Mouse (Mus musculus) megakaryocyte-erythroid progenitor cell, adult 5-6 weeks (primary cell): ENCODE data around the gene Fam240a. TPM values are rescaled to one million over a fixed set of nuclear protein-coding genes. Genes with fewer than 3 reads are reported as not detected.

Experiments used
- ATAC-seq: replicated peaks from 2 replicates; pipeline ENCODE4 v1.8.0; 2016; ENCODE audit warnings: mild to moderate bottlenecking, inconsistent platforms; ENCODE audit not compliant: severe bottlenecking, poor library complexity, low FRiP score, low TSS enrichment
- total RNA-seq, 2 experiments: library from RNA; stranded (forward) in 1 of 2; stranded (reverse) in 1 of 2; fragments of 200-1000, 215-1000 nt in 1 of 2; fragments of >200 nt in 1 of 2; fragmentation: Nextera tagmentation in 1 of 2; gene quantifications; 2 replicates each; pipeline ENCODE4 v1.2.3; 2014 to 2017

Fam240a gene
- total RNA-seq, 2 experiments from 2014 or later: not detected

- no peak for ATAC-seq
Observed at GRCm38 (mm10) chr9:110873681-110874659, 42.7 kb downstream of the Fam240a start.

GRCm38 (mm10) chr9:110871030-110871429 lies 45.6 kb downstream of the Fam240a start:
- ATAC-seq: peak; percentile 46

Other genes starting within 250 kb of the Fam240a start
- gene Myl3, start 175.0 kb downstream of the Fam240a start, total RNA-seq (2014; fragmentation: Nextera tagmentation): not detected in 2 replicates
- gene Myl3, start 175.0 kb downstream of the Fam240a start, total RNA-seq (2017): not detected in 2 replicates
- not detected in 2 replicates for gene Pth1r, start 169.7 kb downstream of the Fam240a start, total RNA-seq (2014; fragmentation: Nextera tagmentation)
- not detected in 2 replicates for gene Pth1r, start 169.7 kb downstream of the Fam240a start, total RNA-seq (2017)
- gene Prss42, start 118.7 kb downstream of the Fam240a start, total RNA-seq (2014; fragmentation: Nextera tagmentation): not detected in 2 replicates
- not detected in 2 replicates for gene Prss42, start 118.7 kb downstream of the Fam240a start, total RNA-seq (2017)
- not detected in 2 replicates for gene Prss44, start 102.9 kb downstream of the Fam240a start, total RNA-seq (2014; fragmentation: Nextera tagmentation)
- not detected in 2 replicates for gene Prss44, start 102.9 kb downstream of the Fam240a start, total RNA-seq (2017)
- gene Prss43, start 90.2 kb downstream of the Fam240a start, total RNA-seq (2014; fragmentation: Nextera tagmentation): not detected in 2 replicates
- gene Prss43, start 90.2 kb downstream of the Fam240a start, total RNA-seq (2017): not detected in 2 replicates
- gene Prss45, start 82.3 kb downstream of the Fam240a start, total RNA-seq (2014; fragmentation: Nextera tagmentation): not detected in 2 replicates
- not detected in 2 replicates for gene Prss45, start 82.3 kb downstream of the Fam240a start, total RNA-seq (2017)
- not detected in 2 replicates for gene Prss46, start 72.4 kb downstream of the Fam240a start, total RNA-seq (2014; fragmentation: Nextera tagmentation)
- not detected in 2 replicates for gene Prss46, start 72.4 kb downstream of the Fam240a start, total RNA-seq (2017)
- 37.4 and 42.3 TPM in 2 replicates for gene Prss50, start 58.9 kb downstream of the Fam240a start, total RNA-seq (2014; fragmentation: Nextera tagmentation)
- gene Prss50, start 58.9 kb downstream of the Fam240a start, total RNA-seq (2017): 16.5 and 28.2 TPM in 2 replicates
- gene Als2cl, start 37.0 kb downstream of the Fam240a start, total RNA-seq (2014; fragmentation: Nextera tagmentation): 3.7 TPM in 1 of 2 replicates, not detected in the other
- 0.66 and 1.0 TPM in 2 replicates for gene Als2cl, start 37.0 kb downstream of the Fam240a start, total RNA-seq (2017)
- gene Tmie, start 36.7 kb downstream of the Fam240a start, total RNA-seq (2014; fragmentation: Nextera tagmentation): 0.94 TPM in 1 of 2 replicates, not detected in the other
- gene Tmie, start 36.7 kb downstream of the Fam240a start, total RNA-seq (2017): 0.88 TPM in 1 of 2 replicates, not detected in the other
- gene Tdgf1, start 29.3 kb upstream of the Fam240a start, total RNA-seq (2014; fragmentation: Nextera tagmentation): not detected in 2 replicates
- gene Tdgf1, start 29.3 kb upstream of the Fam240a start, total RNA-seq (2017): not detected in 2 replicates
- gene Lrrc2, start 34.7 kb upstream of the Fam240a start, total RNA-seq (2014; fragmentation: Nextera tagmentation): 1.2 TPM in 1 of 2 replicates, not detected in the other
- gene Lrrc2, start 34.7 kb upstream of the Fam240a start, total RNA-seq (2017): 0.72 TPM in 1 of 2 replicates, not detected in the other
- gene Rtp3, start 73.7 kb upstream of the Fam240a start, total RNA-seq (2014; fragmentation: Nextera tagmentation): not detected in 2 replicates
- gene Rtp3, start 73.7 kb upstream of the Fam240a start, total RNA-seq (2017): not detected in 2 replicates
- 126 TPM in 1 of 2 replicates, not detected in the other for gene Ltf, start 102.4 kb upstream of the Fam240a start, total RNA-seq (2014; fragmentation: Nextera tagmentation)
- 5.8 and 33.5 TPM in 2 replicates for gene Ltf, start 102.4 kb upstream of the Fam240a start, total RNA-seq (2017)
- 0.82 and 1.8 TPM in 2 replicates for gene Ccrl2, start 140.7 kb upstream of the Fam240a start, total RNA-seq (2014; fragmentation: Nextera tagmentation)
- gene Ccrl2, start 140.7 kb upstream of the Fam240a start, total RNA-seq (2017): 1.8 and 3.1 TPM in 2 replicates
- gene Lrrfip2, start 200.7 kb upstream of the Fam240a start, total RNA-seq (2014; fragmentation: Nextera tagmentation): 15.9 and 31.8 TPM in 2 replicates
- 54.7 and 56.0 TPM in 2 replicates for gene Lrrfip2, start 200.7 kb upstream of the Fam240a start, total RNA-seq (2017)